Mouse (Mus musculus) mesoderm, embryonic 11.5 days (tissue): Measurements from ENCODE around the gene Gm20917.
"Not testable (repeated sequence)": the region's sequence is repeated elsewhere in the genome, so short reads cannot be mapped to it uniquely, and the experiment has no call there.

Experiments used
- DNase-seq: peaks from one replicate; pipeline ENCODE4 v3.0.0-alpha.2; 2012; ENCODE audit warnings: low read depth, low spot score

Gene Gm20917

GRCm38 (mm10) chrY:79151022-79151421 is at the start of gene Gm20917:
Gm20917 (minus strand) TSS chrY:79151122.
- not testable (repeated sequence) for DNase-seq
